Mouse (Mus musculus): ENCODE data around the gene Olfr943.

Gene Olfr943

GRCm38 (mm10) chr9:39166004-39166403, at the start of gene Olfr943:
Gene Olfr943, plus strand, starts transcription at chr9:39166304.
- DNase-seq: no peak

- no peak for DNase-seq
Measured at GRCm38 (mm10) chr9:39127326-39127725, 38.8 kb upstream of the Olfr943 start.

- DNase-seq: no peak
Measured at GRCm38 (mm10) chr9:39127831-39128230, 38.3 kb upstream of the Olfr943 start, which contains the start of gene Olfr27. Gene Olfr27, plus strand, starts transcription at chr9:39128131.

DNA sequence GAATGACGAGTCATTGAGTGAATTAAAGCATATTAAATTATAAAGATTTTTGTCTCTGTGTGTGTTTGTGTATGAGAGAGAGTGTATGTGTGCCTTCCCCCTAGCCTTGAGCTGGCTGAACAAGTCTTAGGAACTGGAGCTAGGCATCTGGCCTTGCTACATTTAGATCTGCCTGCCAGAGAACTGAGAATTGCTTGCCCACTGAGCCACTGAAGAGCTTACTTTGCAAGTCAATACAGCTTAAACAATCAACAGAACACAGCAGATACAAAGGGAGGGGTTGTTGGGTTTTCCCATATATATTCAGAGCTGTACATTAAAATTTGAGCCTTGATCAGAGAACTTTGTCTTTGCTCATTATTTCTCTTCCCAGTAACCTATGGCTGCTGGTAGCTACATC, 13.7 kb upstream of the Olfr943 start:
- no peak for DNase-seq

DNA sequence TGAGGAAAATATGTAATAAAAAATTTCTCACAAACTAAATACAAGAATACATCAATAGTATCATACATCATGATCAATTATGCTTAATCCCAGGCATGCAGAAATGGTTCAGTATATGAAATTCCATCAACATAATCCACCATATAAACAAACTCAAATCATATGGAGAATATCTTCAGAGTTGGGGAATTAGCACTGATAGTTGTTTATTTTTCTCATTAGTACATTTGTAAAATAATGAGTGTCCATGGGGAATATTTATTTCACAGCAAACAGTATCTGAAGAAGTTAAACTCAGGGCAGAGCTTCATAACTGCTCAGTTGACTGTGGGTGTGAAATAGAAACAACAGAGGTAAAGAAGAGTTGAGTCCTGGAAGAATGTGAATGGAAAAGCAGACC, 35.5 kb downstream of the Olfr943 start, which contains the start of gene Olfr944:
Gene Olfr944 (plus strand): TSS at position 301 of the 400 bp plus-strand sequence.
- DNase-seq: no peak
